Comparison of ENCODE assay signal across 10 mouse cellular contexts in genomic region chr4:141570004-141570403, GRCm38 (mm10). TPM values are rescaled to one million over a fixed set of nuclear protein-coding genes. Genes with fewer than 3 reads are reported as not detected.
DNase-seq lines count a peak whose midpoint lies in the region; ATAC-seq and TF ChIP-seq lines count a peak whose summit lies in the region.
"Had no signal": no experiment of that assay in that cellular context is flagged by ENCODE, and none has a peak within 500 bp of the region (broad histone marks: within the 10 kb centered on the region; RNA-seq: fewer than 3 reads in every experiment).

No protein-coding gene starts in this region.

- no peaks in the 10 kb centered on the region for H3K27me3 ChIP-seq in liver, adult 2 months (ENCODE audit: control insufficient read depth, insufficient read depth, low read length)
- H3K27me3 ChIP-seq in liver, embryonic 11.5 days (replicated peaks; ENCODE audit: control insufficient read depth, insufficient read depth, low read length): no peaks in the 10 kb centered on the region
- H3K27me3 ChIP-seq in hindbrain, embryonic 13.5 days: no peaks in the 10 kb centered on the region; the same call in 1 of the 2 replicates

- no peak for TF ChIP-seq POLR2A in liver, adult 2 months (IDR thresholded peaks at IDR 0.05; ENCODE audit: extremely low read depth, insufficient read depth, low read length)

- H3K36me3 ChIP-seq in liver, adult 2 months (ENCODE audit: control insufficient read depth, insufficient read depth, low read length): no peaks in the 10 kb centered on the region
- H3K36me3 ChIP-seq in liver, embryonic 11.5 days (ENCODE audit: control insufficient read depth, insufficient read depth, low read length): no peaks in the 10 kb centered on the region
- no peaks in the 10 kb centered on the region for H3K36me3 ChIP-seq in hindbrain, embryonic 13.5 days
- H3K36me3 ChIP-seq: midbrain, embryonic 10.5 days had no signal

- peak; percentile 81 for DNase-seq in liver, adult 2 months (ENCODE audit: extremely low read depth, low read depth, low spot score)
- no peak for DNase-seq in liver, embryonic 11.5 days (ENCODE audit: low spot score)
- DNase-seq in adrenal gland, postnatal 36 days: peak; percentile 56 to 60
- peak; percentile 81 for DNase-seq in kidney, postnatal 10 days
- peak; percentile 88 for DNase-seq in yolk sac, embryonic 10.5 days (ENCODE audit: low spot score)
- no peak for DNase-seq in spleen, adult 12 weeks (ENCODE audit: low spot score)
- DNase-seq: cerebellum, adult 9-11 months; thymus, adult 18-20 months had no signal

- peak overlapping the region; percentile 70 for H3K27ac ChIP-seq in liver, adult 2 months (replicated peaks; ENCODE audit: insufficient read depth, low read depth, low read length)
- H3K27ac ChIP-seq in liver, embryonic 11.5 days (ENCODE audit: low read depth, low read length): no peak overlapping the region
- no peak overlapping the region for H3K27ac ChIP-seq in hindbrain, embryonic 13.5 days
- H3K27ac ChIP-seq: midbrain, embryonic 10.5 days had no signal

- H3K4me3 ChIP-seq in liver, adult 2 months (ENCODE audit: insufficient read depth, low read depth, low read length): no peak overlapping the region
- H3K4me3 ChIP-seq in liver, embryonic 11.5 days (ENCODE audit: low read depth, low read length): no peak overlapping the region
- no peak overlapping the region for H3K4me3 ChIP-seq in hindbrain, embryonic 13.5 days
- H3K4me3 ChIP-seq: midbrain, embryonic 10.5 days had no signal

- no peaks in the 10 kb centered on the region for H3K9me3 ChIP-seq in liver, embryonic 11.5 days (ENCODE audit: control insufficient read depth, low read length)
- no peaks in the 10 kb centered on the region for H3K9me3 ChIP-seq in hindbrain, embryonic 13.5 days
- H3K9me3 ChIP-seq: midbrain, embryonic 10.5 days had no signal

- TF ChIP-seq CTCF in liver, adult 2 months (IDR thresholded peaks at IDR 0.05; ENCODE audit: low read depth, low read length): no peak

- H3K79me2 ChIP-seq in liver, adult 2 months (ENCODE audit: control insufficient read depth, insufficient read depth, low read length): no peaks in the 10 kb centered on the region

- no peak overlapping the region for H3K9ac ChIP-seq in liver, adult 2 months (ENCODE audit: low read depth, low read length)
- H3K9ac ChIP-seq in liver, embryonic 11.5 days (ENCODE audit: low read depth, low read length): no peak overlapping the region
- H3K9ac ChIP-seq in hindbrain, embryonic 13.5 days: no peak overlapping the region

- peaks cover 26% of the 10 kb centered on the region for H3K4me1 ChIP-seq in liver, adult 2 months (ENCODE audit: control insufficient read depth, insufficient read depth, low read length)
- 0 out of 2 replicates have a peak, but pooled peaks cover 2% of the 10 kb centered on the region for H3K4me1 ChIP-seq in liver, embryonic 11.5 days (replicated peaks; ENCODE audit: control insufficient read depth, insufficient read depth, low read length)
- no peaks in the 10 kb centered on the region for H3K4me1 ChIP-seq in hindbrain, embryonic 13.5 days (replicated peaks)

- WGBS in liver, adult 2 months: 25% methylated on average over 6 of the region's 6 CpGs
- 50% methylated on average over 6 of the region's 6 CpGs for WGBS in liver, embryonic 11.5 days
- WGBS in hindbrain, embryonic 13.5 days: 63% methylated on average over 6 of the region's 6 CpGs

- no peak overlapping the region for H3K4me2 ChIP-seq in liver, embryonic 11.5 days
- no peak overlapping the region for H3K4me2 ChIP-seq in hindbrain, embryonic 13.5 days

- no peak for ATAC-seq in liver, embryonic 11.5 days (replicated peaks; ENCODE audit: low FRiP score)
- no peak for ATAC-seq in hindbrain, embryonic 13.5 days (ENCODE audit: low FRiP score)

RNA-seq across cellular contexts. Expression of gene Spen, which starts 31.6 kb away (rescaled TPM):
- total RNA-seq in liver, adult 2 months (2014; rRNA removed): 8.1 and 9.1 TPM in 2 replicates
- 5.9 and 7.5 TPM in 2 replicates for polyA plus RNA-seq in liver, adult 2 months (2012; rRNA removed)
- polyA plus RNA-seq in liver, embryonic 11.5 days (2014; fragmentation: Nextera tagmentation; extraction: Ambion mirVana): 9.1 and 10.4 TPM in 2 replicates
- total RNA-seq in adrenal gland, postnatal 36 days (2021): 10 to 100 TPM; 49.9 to 58.3 TPM
- polyA plus RNA-seq in hindbrain, embryonic 13.5 days (2015; fragmentation: Nextera tagmentation; extraction: Ambion mirVana): 19.2 and 19.7 TPM in 2 replicates

RNA-seq across cellular contexts. Expression of gene Fblim1, which starts 35.9 kb away (rescaled TPM):
- total RNA-seq in liver, adult 2 months (2014; rRNA removed): 0.37 and 0.74 TPM in 2 replicates
- polyA plus RNA-seq in liver, adult 2 months (2012; rRNA removed): 0.86 and 1.2 TPM in 2 replicates
- polyA plus RNA-seq in liver, embryonic 11.5 days (2014; fragmentation: Nextera tagmentation; extraction: Ambion mirVana): 15.4 and 17.0 TPM in 2 replicates
- total RNA-seq in adrenal gland, postnatal 36 days (2021): 10 to 100 TPM in 1 of 2 experiments, 1 to 10 TPM in 1; 9.5 to 12.9 TPM
- 41.0 and 43.3 TPM in 2 replicates for polyA plus RNA-seq in hindbrain, embryonic 13.5 days (2015; fragmentation: Nextera tagmentation; extraction: Ambion mirVana)

RNA-seq across cellular contexts. Expression of gene Tmem82, which starts 48.4 kb away (rescaled TPM):
- 9.3 and 12.6 TPM in 2 replicates for total RNA-seq in liver, adult 2 months (2014; rRNA removed)
- 34.7 and 39.5 TPM in 2 replicates for polyA plus RNA-seq in liver, adult 2 months (2012; rRNA removed)
- 3.3 and 3.7 TPM in 2 replicates for polyA plus RNA-seq in liver, embryonic 11.5 days (2014; fragmentation: Nextera tagmentation; extraction: Ambion mirVana)
- total RNA-seq in adrenal gland, postnatal 36 days (2021): 1 to 10 TPM in 1 of 2 experiments, under 1 TPM in 1; 0.79 to 1.3 TPM
- 0.25 and 0.43 TPM in 2 replicates for polyA plus RNA-seq in hindbrain, embryonic 13.5 days (2015; fragmentation: Nextera tagmentation; extraction: Ambion mirVana)

RNA-seq across cellular contexts. Expression of gene Slc25a34, which starts 53.6 kb away (rescaled TPM):
- total RNA-seq in liver, adult 2 months (2014; rRNA removed): 10.2 and 10.6 TPM in 2 replicates
- polyA plus RNA-seq in liver, adult 2 months (2012; rRNA removed): 5.1 and 10.3 TPM in 2 replicates
- polyA plus RNA-seq in liver, embryonic 11.5 days (2014; fragmentation: Nextera tagmentation; extraction: Ambion mirVana): not detected in 2 replicates
- total RNA-seq in adrenal gland, postnatal 36 days (2021): 1 to 10 TPM; 3.0 to 7.0 TPM
- 0.26 TPM in 1 of 2 replicates, not detected in the other for polyA plus RNA-seq in hindbrain, embryonic 13.5 days (2015; fragmentation: Nextera tagmentation; extraction: Ambion mirVana)

Comparison
In these comparisons a context has a peak if more than half of its experiments do, and no peak if none do; other contexts are left out.
1. DNase-seq: peak in liver, adult 2 months (single experiment), adrenal gland, postnatal 36 days (2 of 2), kidney, postnatal 10 days (single experiment) and yolk sac, embryonic 10.5 days (single experiment); none in liver, embryonic 11.5 days (single experiment) and spleen, adult 12 weeks (single experiment).